Mouse (Mus musculus) activated CD4-positive, CD25-positive, alpha-beta regulatory T cell, adult 4 months (primary cell): ENCODE measurements around the gene Lrrc3. TPM values are rescaled to one million over a fixed set of nuclear protein-coding genes. Genes with fewer than 3 reads are reported as not detected.
"Not testable (repeated sequence)": the region's sequence is repeated elsewhere in the genome, so short reads cannot be mapped to it uniquely, and the experiment has no call there.

Source experiments
- ATAC-seq: one replicate; pipeline ENCODE4 v1.8.0; 2017
- polyA plus RNA-seq, 2 experiments: library from polyadenylated mRNA; unstranded; fragments of 100-300 nt; shearing (Covaris generic); gene quantifications; one replicate each; pipeline ENCODE4 v1.2.1; 2017

Gene Lrrc3
- not detected for polyA plus RNA-seq

DNA sequence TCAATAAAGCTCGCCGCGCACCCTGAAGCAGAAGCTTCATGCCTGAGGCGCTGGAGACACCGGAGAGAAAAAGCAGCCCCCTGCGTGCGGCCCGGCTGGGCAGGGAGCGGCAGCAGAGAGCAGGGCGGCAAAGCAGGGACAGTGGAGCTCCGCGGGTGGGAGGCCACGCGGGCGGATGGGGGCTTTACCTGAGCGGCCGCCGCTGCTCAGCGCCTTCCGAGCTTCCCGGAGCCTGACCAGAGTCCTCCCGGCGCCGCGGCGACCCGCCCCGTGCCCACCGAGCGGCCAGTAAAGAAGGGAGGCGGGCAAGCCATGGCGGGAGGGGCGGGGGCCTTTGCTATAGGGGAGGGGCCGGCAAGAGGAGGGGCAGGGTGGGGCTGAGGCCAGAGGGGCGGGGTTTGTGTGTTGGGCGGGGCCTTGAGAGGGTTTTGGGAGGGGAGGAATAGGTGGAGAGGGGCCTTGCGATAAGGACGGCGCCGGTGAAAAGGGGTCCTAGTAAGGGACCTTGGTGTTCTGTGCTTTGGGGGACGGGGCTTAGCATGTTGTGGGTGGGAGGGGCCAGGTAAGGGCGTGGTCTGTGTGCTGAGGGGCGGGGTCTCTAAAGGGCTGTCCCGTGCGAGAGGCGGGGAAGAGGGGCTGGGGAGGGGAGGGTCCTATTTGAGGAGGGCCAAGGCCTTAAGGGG lies at the start of gene Lrrc3:
TSS of gene Lrrc3 (minus strand) at position 326 of the 683 bp plus-strand sequence.
- ATAC-seq, result no peak

GRCm38 (mm10) chr10:77950468-77950867 lies 48.1 kb upstream of the Lrrc3 start:
- not testable (repeated sequence) for ATAC-seq

GRCm38 (mm10) chr10:77939685-77940084 lies 37.3 kb upstream of the Lrrc3 start:
- no peak for ATAC-seq

- no peak for ATAC-seq
Measured at GRCm38 (mm10) chr10:77927375-77927774, 25.0 kb upstream of the Lrrc3 start.

DNA sequence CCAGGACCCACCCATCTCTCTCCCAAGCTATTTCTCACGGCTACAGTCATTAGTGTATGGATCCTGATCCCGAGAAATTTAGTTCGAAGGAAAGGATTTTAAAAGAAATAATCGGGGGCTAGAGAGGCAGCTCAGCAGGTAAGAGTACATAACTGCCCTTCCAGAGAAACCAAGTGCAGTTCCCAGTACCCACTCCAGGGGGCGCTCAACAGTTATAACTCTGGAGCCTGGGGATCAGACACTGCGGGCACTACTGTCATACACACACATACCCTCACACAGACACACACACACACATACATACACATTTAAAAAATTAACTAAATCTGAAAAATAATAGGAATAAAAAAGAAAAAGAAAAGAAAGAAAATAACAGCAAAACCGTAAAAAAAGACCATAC lies 23.8 kb upstream of the Lrrc3 start:
- no peak for ATAC-seq

- no peak for ATAC-seq
Measured at GRCm38 (mm10) chr10:77922681-77923080, 20.3 kb upstream of the Lrrc3 start.

GRCm38 (mm10) chr10:77921009-77921408 lies 18.7 kb upstream of the Lrrc3 start:
- no peak for ATAC-seq

GRCm38 (mm10) chr10:77916636-77917335 lies 14.4 kb upstream of the Lrrc3 start:
- no peak for ATAC-seq

DNA sequence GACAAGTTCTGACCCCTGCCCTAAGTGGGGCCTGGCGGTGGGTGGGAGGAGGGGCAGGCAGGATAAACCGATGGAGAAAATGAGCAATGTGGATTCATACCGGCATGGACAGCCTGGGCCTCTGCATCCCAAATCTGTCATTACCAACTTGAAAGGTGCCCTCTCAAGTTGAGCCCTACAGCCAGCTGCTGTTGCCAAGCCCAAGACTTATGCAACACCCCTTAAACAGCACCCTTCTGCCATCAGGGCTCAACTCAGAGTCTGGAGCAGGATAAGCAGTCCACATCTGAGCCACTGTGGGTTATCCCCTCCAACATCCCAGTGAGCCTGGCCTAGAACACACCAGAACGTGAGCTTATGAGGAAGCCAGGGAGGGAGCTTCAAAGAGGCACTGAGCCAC lies 11.0 kb upstream of the Lrrc3 start:
- ATAC-seq, result no peak

GRCm38 (mm10) chr10:77912605-77913004 lies 10.3 kb upstream of the Lrrc3 start:
- no peak for ATAC-seq

DNA sequence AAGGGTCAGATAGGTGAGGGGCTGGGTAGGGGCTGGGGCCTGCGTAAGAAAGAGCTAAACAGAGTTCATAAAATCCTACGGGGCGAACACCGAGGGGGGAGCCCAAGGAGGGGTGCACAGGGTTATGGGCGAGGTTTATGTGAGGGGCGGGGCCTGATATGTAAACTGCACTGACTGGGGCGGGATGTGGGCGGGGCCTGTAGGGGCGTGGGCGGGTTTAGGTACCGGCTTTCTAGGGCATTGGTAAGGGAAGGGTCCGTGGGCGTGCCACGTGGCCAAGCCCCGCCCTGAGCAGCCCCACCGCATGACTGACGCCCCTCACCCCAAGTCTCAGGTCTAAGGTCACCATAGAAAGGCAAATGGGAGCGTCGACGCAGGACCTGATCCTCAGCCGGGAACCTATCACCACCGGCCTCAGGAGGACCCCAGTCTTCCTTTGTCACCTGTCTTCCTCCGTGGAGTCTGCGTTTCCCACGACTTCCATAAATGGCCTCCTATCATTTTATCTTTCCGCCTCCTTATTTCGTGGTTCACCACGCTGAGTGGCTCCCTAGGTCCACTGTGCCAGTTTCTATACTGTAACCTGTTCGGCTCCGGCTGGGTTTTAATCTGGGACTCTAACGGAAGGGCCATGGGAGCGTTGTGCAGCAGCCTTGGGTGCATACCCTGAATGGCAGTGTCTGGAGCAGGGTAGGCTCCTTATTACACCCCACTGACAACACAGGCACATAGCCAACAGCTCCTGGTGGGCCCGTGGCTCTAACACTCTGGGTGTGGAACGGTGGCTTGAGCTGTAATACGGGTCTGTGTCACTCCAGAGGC lies 769 bp upstream of the Lrrc3 start:
- no peak for ATAC-seq

- ATAC-seq, result no peak
Measured at GRCm38 (mm10) chr10:77901871-77902210, 495 bp downstream of the Lrrc3 start.

DNA sequence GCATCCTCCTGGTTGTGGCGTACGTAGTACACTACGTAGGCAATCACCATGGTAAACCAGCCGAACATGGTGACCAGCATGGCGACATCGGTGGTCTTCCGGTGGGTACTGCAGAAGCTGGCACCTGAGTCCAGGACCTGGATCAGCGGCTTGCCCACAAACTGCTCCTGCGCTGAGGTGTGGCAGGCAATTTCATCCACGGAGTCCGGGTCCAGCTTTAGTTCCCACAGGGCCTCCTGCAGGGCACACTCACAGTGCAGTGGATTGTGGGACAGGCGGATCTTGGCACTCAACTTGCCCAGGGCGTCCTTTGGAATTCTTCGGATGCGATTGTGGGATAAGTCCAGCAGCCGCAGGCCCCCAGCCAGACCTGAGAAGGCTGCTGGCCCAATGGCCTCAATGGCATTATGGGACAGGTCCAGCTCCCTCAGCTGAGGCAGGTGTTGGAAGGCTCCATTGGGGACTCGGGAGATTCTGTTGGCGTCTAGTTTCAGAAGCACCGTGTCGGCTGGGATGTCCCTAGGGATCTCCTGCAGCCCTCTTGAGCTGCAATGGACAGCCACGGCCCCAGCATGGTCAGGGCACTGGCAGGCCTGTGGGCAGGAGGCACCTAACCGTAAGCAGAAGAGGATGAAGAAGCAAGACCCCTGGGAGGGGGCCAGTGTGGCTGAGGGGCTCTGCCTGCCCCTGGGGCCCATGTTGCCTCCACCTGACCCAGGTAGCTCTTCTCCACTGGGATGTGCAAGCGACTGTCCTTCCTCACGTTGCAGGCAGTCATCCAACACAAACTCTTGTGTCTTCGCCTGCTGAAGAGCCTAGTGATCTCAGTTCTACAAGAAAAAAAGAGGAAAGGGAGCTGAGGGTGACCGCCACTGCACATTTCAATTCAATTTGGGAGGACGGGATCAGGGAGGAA lies 1.2 kb downstream of the Lrrc3 start:
- ATAC-seq, result no peak

DNA sequence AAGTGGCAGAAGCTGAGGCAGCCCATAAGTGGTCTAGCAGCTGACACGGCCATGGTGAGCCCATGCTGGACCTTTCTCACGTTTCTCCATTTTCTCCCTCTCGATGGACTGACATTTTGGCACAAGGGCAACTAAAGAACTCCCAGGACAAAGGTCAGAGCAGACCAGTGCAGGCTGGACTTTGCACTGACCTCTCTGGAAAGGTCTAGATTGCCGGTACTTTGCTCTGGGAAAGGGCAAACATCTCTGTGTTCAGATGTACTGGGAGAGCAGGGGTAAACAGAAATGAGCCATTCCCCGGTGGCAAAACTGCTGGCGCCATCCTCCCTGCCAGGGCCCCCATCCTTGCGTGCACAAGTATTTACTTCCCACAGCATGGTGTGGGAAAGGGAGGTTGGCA lies 2.2 kb downstream of the Lrrc3 start:
- no peak for ATAC-seq

GRCm38 (mm10) chr10:77895562-77895961 lies 6.8 kb downstream of the Lrrc3 start:
- no peak for ATAC-seq

GRCm38 (mm10) chr10:77890987-77891565 lies 11.3 kb downstream of the Lrrc3 start:
- no peak for ATAC-seq

DNA sequence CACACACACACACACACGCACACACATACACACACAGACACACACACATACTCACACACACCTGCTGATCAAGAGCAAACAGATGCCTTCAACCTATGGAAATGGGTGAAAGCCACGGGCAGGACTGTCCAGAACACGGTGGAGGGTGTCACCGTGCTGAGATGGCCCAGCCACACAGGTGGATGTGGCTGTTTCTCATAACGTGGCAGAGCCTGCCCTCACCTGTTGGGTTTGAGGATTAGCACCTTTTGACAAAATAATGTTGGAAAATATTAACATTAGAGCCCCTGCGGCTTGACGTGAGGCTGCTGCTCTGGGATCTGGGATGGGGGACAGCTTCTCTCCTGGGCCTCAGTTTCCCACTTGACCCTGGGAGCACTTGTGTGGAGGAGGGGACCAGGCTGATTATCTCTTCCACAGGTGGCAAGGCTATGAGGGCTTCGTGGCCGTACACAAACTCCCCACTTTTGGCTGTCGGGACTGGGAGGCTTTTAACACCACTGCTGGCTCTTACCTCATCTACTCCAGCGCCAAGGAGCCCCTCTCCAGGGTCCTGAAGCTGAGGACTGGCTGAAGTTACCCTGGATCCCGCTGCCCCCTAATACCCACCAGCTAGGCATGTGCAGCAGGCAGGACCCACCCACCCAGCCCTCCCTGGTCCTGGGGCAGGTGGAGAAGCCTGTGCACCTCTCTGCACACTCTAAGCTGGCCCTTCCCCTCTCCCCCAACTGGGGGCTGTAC lies 16.2 kb downstream of the Lrrc3 start:
- ATAC-seq, result no peak

DNA sequence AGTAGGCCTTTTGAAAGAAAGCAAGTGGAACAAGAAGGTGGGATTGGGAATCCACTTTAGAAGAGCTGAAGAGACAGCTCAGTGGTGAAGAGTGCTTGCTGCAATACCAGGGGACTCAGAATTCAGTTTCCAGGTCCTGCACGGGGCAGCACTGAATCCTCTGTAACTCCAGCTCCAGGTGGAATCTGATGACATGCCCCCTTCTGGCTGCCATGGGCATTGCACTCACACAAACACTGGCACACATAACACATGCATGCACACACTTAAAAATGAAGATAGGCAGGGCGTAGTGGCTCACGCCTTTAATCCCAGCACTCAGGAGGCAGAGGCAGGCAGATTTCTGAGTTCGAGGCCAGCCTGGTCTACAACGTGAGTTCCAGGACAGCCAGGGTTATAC lies 19.8 kb downstream of the Lrrc3 start:
- ATAC-seq, result no peak

- ATAC-seq, result no peak
Measured at GRCm38 (mm10) chr10:77880305-77880704, 22.0 kb downstream of the Lrrc3 start.

DNA sequence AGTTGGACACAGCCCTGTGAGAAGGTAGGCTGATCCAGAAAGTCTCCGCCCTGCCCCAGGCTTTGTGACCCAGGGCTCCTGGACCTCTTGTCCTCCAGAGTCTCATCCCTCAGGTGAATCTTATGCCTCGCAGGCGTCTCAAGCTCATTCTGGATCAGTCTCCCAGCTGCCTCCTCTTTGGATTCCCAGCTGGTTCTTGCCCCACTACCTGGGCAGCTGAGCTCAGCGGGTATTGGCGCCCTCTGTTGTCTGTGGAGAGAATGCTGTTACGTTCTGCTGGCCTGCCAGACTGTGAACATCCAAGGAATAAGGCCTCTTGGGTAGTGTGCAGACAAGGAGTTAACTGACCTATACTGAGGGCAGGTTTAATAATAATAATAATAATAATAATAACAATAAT lies 23.4 kb downstream of the Lrrc3 start:
- ATAC-seq, result no peak

DNA sequence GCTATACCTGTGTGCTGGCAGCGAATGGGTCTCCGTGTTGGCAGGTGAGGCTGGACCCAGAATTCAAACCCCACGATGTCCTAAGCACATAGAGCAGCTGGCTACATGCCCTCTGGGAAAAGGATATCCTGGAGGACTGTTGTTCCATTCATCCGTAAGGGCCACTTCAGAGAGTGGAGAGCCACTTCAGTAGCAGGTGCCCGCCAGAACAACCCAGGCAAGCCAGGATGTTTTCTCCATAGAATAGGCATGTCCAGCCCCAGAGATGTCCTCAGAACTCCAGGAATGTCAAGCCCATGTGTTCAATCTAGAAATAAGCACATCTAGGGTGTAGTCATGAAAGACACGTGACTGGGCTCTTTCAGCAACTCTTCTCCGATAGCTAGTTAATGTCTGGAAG lies 32.7 kb downstream of the Lrrc3 start:
- ATAC-seq, result no peak
